Mouse (Mus musculus): Measurements from ENCODE around the gene Lgi1. TPM values are rescaled to one million over a fixed set of nuclear protein-coding genes. Genes with fewer than 3 reads are reported as not detected.

Gene Lgi1
- polyA plus RNA-seq, 1 experiment: 72.0 TPM

- peak in 1 of 2 experiments; percentile 39 for DNase-seq (ENCODE audit: extremely low spot score in 1 of 2, low spot score in 1 of 2)
These were observed 60.1 kb downstream of the Lgi1 start for GRCm38 (mm10) chr19:38324147-38325028.

- no peak for DNase-seq (ENCODE audit: extremely low spot score in 1 of 2, low spot score in 1 of 2)
These were observed 60.7 kb downstream of the Lgi1 start for GRCm38 (mm10) chr19:38325029-38325398.

GRCm38 (mm10) chr19:38325854-38326253, 61.5 kb downstream of the Lgi1 start:
- no peak for DNase-seq (ENCODE audit: extremely low spot score in 1 of 2, low spot score in 1 of 2)

GRCm38 (mm10) chr19:38327002-38327401, 62.7 kb downstream of the Lgi1 start:
- DNase-seq (ENCODE audit: extremely low spot score in 1 of 2, low spot score in 1 of 2): no peak

- DNase-seq (ENCODE audit: extremely low spot score in 1 of 2, low spot score in 1 of 2): no peak
These were observed 63.7 kb downstream of the Lgi1 start for GRCm38 (mm10) chr19:38328010-38328409.

- DNase-seq (ENCODE audit: extremely low spot score in 1 of 2, low spot score in 1 of 2): no peak
These were observed 64.9 kb downstream of the Lgi1 start for GRCm38 (mm10) chr19:38329257-38329656.

- no peak for DNase-seq (ENCODE audit: extremely low spot score in 1 of 2, low spot score in 1 of 2)
These were observed 66.7 kb downstream of the Lgi1 start for GRCm38 (mm10) chr19:38331072-38331471.

GRCm38 (mm10) chr19:38332245-38332644, 67.9 kb downstream of the Lgi1 start:
- DNase-seq (ENCODE audit: extremely low spot score in 1 of 2, low spot score in 1 of 2): peak; percentile 15 to 57

- DNase-seq (ENCODE audit: extremely low spot score in 1 of 2, low spot score in 1 of 2): no peak
These were observed 68.5 kb downstream of the Lgi1 start for GRCm38 (mm10) chr19:38332820-38333219.

- DNase-seq (ENCODE audit: extremely low spot score in 1 of 2, low spot score in 1 of 2): no peak
These were observed 72.2 kb downstream of the Lgi1 start for GRCm38 (mm10) chr19:38336553-38336952.

- no peak for DNase-seq (ENCODE audit: extremely low spot score in 1 of 2, low spot score in 1 of 2)
These were observed 73.0 kb downstream of the Lgi1 start for GRCm38 (mm10) chr19:38337332-38337731.

GRCm38 (mm10) chr19:38339734-38340133, 75.4 kb downstream of the Lgi1 start:
- no peak for DNase-seq (ENCODE audit: extremely low spot score in 1 of 2, low spot score in 1 of 2)

GRCm38 (mm10) chr19:38343246-38343645, 78.9 kb downstream of the Lgi1 start:
- DNase-seq (ENCODE audit: extremely low spot score in 1 of 2, low spot score in 1 of 2): no peak

GRCm38 (mm10) chr19:38348271-38349012, 84.1 kb downstream of the Lgi1 start:
- no peak for DNase-seq (ENCODE audit: extremely low spot score in 1 of 2, low spot score in 1 of 2)

- DNase-seq (ENCODE audit: extremely low spot score in 1 of 2, low spot score in 1 of 2): no peak
These were observed 84.6 kb downstream of the Lgi1 start for GRCm38 (mm10) chr19:38349013-38349341.

- DNase-seq (ENCODE audit: extremely low spot score in 1 of 2, low spot score in 1 of 2): no peak
These were observed 86.9 kb downstream of the Lgi1 start for GRCm38 (mm10) chr19:38351202-38351601.

GRCm38 (mm10) chr19:38351728-38352127, 87.4 kb downstream of the Lgi1 start:
- no peak for DNase-seq (ENCODE audit: extremely low spot score in 1 of 2, low spot score in 1 of 2)

GRCm38 (mm10) chr19:38352495-38353130, 88.3 kb downstream of the Lgi1 start:
- DNase-seq (ENCODE audit: extremely low spot score in 1 of 2, low spot score in 1 of 2): peak; percentile 32 to 90

GRCm38 (mm10) chr19:38354279-38354678, 89.9 kb downstream of the Lgi1 start:
- no peak for DNase-seq (ENCODE audit: extremely low spot score in 1 of 2, low spot score in 1 of 2)

- DNase-seq (ENCODE audit: extremely low spot score in 1 of 2, low spot score in 1 of 2): no peak
These were observed 90.6 kb downstream of the Lgi1 start for GRCm38 (mm10) chr19:38354819-38355360.

- DNase-seq (ENCODE audit: extremely low spot score in 1 of 2, low spot score in 1 of 2): no peak
These were observed 92.0 kb downstream of the Lgi1 start for GRCm38 (mm10) chr19:38356211-38356828.

Measured in frontal cortex, adult 2 months (tissue).